Mouse (Mus musculus): Measurements from ENCODE around the gene Rexo1.

Gene Rexo1

DNA sequence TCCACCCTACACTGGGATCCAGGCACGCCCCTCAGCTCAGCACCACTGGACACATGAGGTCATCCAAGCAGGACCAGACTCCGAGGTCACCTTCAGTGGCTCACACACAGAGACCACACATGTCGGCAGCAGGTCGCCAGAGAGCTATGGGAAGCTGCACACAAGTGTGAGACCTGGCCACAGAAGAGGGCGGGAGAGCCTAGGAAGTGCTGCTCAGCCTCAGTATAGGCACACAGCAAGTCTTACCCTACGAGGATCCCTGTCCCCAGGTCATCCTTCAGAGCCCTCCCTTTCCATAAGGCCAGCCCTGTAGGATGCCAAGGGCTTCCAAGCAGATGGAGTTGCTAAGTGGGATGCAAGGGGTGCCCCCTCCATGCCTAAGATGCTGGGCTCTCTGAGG lies 7.4 kb downstream of the Rexo1 start:
- no peak for DNase-seq (ENCODE audit: low spot score)

DNA sequence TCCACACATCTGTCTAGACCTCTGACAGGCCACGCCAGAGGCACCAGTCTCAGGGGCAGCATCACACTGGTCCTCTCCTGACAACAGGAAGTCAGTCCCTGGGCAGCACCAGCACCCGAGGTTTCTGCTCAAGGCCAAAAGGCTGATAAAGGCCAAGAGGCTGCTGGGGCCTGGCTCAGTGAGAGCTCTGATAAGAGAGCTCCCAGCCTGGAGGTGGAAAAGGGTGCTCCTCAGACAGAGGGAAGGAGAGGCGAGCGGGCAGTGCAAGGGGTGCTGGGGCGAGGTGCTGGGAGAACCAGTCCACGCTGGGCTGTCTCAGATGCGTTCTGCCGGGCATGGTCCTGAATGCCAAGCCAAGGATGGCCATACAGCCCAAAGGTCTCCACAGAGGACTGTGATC lies 7.8 kb downstream of the Rexo1 start:
- no peak for DNase-seq (ENCODE audit: low spot score)

DNA sequence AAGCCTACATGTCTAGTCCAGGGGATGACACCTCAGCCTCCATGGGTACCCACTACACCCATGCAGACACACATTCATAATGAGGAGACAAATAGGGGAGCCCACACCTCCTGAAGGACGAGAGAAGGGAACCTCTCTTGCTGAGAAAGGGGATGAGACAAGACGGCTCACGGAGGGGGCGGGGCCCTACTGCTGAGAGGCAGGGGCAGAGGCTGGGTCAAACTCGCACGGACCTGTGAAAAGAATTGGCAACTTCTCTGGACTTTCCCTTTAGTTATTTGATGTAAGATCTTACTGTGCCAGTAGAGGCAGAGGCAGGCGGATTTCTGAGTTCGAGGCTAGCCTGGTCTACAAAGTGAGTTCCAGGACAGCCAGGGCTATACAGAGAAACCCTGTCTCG lies 9.0 kb downstream of the Rexo1 start:
- DNase-seq (ENCODE audit: low spot score): no peak

DNA sequence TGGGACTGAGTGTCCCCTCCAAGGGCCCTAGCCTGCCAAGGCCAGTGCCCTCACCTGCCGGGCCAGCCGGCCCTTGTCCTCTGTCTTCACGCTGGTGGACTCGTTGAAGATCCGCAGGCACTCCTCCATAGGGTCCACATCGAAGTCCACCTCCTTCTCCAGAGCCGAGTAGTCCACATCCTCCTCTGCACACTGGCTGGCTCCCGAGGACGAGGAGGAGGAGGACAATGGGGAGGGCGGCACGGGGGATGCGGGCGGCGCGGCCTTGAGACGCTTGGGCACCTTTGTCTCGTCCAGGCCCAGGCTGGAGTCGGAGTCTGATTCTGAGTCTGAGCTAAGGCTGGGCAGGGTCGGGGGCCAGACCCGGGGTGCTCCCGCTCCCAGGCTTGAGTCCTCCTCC lies 12.1 kb downstream of the Rexo1 start:
- DNase-seq (ENCODE audit: low spot score): no peak

DNA sequence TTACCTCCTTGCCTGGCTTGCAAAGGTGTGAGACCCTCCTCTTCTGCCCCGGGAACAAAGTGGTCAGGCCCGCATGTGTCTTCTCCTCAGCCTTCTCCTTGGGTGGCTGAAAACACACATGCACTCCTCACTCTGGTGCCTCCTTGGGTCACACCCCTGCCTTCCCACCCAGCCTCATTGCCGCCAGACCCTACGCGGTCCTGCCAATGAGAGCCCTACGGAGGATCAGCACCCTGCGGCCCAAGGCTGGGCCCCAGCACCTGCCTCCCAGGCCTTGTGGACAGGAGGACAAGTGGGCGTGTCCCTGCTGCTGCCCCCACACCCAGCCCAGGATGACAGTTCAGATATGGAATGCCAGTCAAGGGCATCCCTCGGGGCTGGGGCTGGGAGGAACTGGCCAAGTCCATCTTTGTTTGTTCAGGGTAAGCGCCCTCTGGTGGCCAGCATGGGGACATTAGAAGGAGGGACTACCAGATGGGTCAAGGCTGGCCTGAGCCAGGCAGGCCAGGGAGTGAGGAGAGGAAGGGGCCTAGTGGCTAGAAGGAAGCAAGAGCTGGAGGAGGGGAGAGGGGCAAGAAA lies 12.8 kb downstream of the Rexo1 start:
- no peak for DNase-seq (ENCODE audit: low spot score)

DNA sequence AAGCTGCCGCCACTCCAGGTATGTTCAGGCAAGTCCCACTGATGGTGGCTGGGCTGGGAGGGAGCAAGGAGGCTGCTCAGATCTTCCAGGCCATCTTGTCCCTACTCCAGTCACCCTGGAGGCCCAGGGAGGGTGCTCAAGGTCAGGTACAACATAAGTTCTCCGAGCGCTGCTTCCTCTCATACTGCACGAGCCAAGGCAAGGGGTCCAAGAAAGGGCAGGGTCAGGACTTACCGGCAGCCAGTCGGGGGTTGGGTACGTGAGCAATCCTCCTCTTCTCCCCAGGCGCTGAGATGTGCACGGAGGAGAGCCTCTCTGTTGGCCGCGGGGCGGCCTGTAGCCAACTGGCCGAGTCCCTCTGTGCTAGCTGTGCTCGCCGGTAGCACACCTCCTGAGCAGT lies 13.8 kb downstream of the Rexo1 start:
- no peak for DNase-seq (ENCODE audit: low spot score)

DNA sequence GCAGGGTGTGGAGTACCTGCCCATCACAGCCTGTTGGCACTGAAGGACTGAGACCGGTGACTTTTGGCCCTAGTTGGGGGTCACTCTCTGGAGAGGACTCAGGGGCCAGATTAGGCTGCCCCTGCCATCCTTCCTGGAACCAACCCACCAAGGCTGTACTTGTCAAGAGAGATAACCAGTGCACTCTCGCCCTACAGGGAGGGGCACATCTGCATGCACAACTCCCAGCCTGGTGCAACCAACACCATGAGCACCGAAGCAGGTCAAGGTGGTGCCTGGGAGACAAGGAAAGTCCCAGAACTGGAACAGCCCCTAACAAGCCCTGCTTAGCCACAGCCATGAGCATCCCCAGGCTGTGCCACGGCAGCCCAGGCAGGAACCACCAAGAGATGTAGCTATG lies 14.4 kb downstream of the Rexo1 start:
- DNase-seq (ENCODE audit: low spot score): no peak

DNA sequence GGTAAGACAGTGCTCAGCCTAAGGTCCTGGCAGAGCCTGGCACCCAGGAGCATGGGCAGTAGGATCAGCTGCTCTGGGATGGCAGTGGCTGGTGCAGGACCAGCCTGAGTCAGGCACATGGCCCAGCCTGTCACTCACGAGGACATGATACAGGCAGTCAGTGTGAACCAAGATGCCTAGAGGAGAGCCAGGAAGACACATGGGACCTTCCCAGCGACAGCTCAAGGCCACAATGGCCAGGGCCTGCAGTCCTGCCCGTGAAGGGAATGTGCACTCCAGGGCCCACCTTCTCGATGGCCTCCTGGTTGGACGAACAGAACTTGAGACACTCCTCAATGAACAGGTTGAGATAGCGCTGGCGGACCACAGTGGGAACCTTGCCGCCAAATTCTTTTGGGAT lies 15.8 kb downstream of the Rexo1 start:
- no peak for DNase-seq (ENCODE audit: low spot score)

DNA sequence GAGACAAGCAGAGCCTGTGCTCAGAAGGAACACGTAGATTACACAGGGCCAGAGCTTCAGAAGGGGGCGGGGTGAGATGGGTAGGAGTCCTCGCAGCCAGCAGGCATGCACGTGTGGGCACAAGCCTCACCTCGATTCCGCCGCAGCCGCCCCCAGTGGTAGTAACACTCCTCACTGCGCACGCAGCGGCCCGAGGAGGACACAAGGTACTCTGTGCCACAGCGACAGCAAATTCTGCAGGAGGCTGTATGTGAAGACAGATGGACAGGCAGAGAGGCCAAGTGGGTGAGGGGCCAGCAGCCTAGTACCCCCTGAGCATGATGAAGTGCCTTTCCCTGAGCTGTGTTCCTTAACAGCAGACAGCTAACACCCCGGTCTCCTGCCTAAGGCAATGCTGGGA lies 17.5 kb downstream of the Rexo1 start:
- no peak for DNase-seq (ENCODE audit: low spot score)

DNA sequence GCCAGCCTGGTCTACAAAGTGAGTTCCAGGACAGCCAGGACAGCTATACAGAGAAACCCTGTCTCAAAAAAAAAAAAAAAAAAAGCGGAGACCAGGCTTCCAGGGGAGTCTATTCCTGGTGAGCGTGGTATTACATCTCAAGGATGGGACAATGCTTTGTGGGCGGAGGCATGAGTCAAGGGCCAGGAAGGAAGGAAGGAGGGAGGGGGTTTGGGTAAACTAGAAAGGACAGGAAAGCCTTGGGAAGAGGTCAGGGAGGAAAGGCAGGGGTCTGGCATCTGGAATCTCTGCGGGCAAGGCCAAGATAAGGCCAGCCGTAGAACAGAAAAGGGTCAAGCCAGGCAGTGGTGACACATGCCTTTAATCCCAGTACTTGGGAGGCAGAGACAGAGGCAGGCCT lies 21.9 kb downstream of the Rexo1 start:
- DNase-seq (ENCODE audit: low spot score): no peak

DNA sequence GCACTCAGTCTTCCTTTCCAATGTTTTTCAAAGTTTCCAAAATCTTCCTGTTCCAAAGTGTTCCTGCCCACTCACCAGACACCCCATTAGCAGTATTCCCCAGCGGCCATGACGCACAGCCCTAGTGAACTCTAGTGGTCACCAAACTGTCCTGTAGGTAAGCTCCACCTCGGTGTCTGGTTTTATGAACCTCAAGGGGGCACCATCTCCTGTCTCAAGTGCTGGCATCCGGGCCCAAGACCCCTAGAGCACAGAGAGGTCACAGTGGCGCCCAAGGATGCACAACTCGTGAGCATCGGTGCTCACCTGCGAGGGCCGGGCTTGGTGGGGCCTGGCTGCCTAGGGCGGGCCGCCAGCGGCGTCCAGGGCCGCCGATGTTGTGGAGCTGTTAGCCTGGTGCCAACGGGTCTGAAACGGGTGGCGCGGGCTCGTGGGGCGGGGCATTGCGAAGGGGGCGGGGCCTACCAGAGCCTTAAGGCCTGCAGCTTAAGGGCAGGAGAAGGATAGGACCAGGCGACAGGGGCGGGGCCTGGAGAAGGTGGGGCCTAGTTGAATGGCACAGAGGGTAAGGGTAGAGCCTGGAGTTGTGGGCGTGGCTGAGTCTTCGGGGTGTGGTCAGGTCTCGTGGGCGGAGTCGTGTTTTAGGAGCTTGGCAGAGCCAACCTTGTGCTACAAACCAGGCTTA lies 22.5 kb downstream of the Rexo1 start, which contains the start of gene Atp8b3:
Gene Atp8b3 (minus strand): TSS at position 415 of the 685 bp plus-strand sequence.
- no peak for DNase-seq (ENCODE audit: low spot score)

DNA sequence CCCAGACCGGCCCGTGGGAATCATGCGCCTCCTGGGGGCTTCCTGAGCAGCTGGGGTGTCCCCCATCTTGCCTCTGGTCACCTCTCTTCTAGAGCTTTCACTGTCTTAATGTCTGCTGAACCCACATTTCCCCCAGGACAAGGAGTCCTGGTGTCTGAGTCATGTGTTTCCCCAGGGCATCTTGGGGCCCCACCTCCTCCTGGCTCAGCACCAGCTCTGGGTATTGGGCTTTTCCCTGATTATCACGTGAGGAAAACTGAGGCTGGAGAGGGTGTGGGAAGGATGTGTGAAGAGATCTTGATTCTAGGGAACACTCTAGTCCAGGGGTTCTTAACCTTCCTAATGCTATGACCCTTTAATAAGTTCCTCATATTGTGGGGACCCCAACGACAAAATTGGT lies 23.2 kb downstream of the Rexo1 start:
- no peak for DNase-seq (ENCODE audit: low spot score)

DNA sequence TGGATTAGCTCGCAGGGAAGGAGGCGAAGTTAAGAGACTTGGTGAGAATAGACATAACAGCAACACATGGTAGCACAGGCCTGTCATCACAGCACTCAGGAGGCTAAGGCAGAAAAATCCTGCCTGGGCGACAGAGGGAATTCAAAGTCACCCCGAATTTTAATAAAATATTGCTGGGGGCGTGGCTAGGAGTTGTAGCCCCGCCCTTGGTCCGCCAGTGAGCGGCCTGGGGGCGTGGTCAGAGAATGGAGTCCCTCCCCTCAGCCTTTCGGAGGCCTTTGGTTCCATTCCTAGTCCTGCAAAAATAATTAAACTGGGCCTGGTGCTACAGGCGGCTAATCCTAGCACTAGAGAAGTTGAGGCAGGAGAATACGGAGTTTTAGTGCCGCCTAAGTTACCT lies 25.6 kb downstream of the Rexo1 start:
- no peak for DNase-seq (ENCODE audit: low spot score)

DNA sequence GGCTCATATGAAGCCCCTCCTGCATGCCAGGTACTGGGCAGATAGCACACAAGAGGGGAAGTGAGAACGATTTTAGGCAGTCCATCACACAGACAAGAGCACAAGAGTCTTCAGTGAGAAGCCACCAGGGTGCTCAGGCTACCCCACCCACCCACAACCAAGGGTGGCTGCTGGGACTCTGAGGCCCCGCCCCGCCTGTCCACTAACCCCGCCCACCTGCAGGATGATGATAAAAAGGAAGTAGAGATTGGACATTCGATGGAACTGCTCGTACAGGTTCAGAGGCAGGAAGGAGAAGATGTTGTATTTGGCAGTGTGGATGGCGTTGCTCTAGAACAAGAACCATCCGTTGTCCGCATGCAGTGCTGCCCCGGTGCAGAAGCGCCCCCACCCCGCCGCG lies 26.3 kb downstream of the Rexo1 start:
- DNase-seq (ENCODE audit: low spot score): no peak

DNA sequence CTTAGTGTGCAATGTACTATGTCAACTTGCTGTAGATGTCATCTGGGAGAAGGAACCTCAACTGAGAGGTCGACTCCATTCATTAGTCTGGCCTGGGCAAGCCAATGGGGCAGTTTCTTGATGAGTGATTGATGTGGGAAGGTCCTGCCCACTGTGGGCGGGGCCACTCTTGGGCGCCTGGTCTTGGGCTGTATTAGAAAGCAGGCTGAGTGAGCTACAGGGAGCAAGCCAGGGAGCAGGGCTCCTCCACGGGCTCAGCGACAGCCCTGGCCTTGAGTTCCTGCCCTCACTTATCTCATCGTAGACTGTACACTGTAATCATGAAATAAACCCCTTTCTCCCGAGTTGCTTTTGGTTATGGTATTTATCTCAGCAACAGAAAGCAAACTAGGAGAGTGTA lies 27.7 kb downstream of the Rexo1 start:
- DNase-seq (ENCODE audit: low spot score): no peak

DNA sequence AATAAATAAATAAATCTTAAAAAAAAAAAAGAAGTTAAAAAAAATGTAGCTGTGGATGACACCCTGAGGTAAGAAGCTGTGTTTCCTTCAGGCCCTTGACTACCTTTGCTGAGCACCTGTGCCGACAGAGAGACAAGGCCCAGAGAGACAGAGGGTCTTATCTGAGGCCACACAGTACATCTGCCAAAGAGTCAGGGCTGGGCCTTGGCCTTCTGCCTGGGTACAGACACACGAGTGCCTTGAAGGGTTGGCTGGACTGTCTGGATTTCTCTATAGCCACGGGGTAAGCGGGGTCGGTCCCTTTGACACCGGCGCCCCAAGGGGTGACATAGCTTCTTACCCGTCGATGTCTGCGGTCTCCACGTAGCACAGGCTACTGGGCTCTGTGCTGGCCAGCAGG lies 28.6 kb downstream of the Rexo1 start:
- DNase-seq (ENCODE audit: low spot score): no peak

DNA sequence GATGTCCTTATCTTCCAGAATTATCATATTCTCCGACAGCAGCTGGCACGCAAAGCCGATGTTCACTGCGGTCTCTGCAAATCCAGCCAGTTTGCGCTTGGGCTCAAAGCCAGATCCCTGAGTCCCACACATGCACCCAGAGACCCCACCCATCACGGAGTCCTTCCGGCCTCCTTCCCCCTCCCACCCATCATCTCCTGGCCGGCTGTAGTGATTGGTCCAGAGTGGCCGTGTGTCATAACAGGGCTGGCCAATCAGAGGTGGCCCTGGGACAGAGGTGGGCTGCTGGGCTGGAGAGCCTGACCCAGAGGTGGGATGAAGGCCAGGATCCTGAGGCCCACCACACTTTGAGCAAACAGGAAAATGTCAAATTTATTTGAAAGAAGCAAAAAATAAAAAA lies 35.2 kb downstream of the Rexo1 start:
- no peak for DNase-seq (ENCODE audit: low spot score)

DNA sequence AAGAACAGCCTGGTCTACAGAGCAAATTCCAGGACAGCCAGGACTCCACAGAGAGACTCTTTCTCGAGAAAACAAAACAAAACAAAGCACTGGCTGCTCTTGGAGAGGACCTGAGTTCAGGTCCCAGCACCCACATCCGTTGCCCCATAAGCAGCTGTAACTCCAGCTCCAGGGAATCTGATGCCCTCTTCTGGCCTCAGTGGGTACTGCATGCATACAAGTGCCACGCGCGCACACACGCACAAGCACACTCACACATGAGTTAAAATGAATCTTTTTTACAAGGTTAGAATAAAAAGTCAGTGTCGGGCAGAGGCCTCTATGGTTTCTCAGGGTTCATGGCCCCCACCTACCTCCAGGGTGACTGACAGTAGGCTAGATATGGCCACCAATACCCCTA lies 38.1 kb downstream of the Rexo1 start:
- DNase-seq (ENCODE audit: low spot score): no peak

DNA sequence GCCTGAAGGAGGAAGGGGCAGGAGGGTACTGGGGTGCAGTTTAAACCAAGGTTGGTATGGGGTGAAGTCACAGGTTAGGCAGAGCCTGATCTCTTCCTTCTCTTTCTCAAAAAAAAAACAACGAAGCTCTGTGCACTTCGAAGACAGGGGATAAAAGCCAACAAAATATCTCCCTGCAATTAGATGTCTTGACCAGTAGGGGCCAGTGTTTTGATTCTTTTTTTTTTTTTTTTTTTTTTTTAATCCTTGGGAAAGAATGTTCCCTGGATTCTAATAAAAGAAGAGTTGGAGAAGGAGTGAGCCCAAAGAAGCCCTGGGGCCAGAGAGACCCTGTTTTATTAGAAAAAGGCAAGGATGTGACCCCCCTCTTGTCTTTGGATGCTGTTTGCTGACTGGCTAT lies 42.1 kb downstream of the Rexo1 start:
- no peak for DNase-seq (ENCODE audit: low spot score)

DNA sequence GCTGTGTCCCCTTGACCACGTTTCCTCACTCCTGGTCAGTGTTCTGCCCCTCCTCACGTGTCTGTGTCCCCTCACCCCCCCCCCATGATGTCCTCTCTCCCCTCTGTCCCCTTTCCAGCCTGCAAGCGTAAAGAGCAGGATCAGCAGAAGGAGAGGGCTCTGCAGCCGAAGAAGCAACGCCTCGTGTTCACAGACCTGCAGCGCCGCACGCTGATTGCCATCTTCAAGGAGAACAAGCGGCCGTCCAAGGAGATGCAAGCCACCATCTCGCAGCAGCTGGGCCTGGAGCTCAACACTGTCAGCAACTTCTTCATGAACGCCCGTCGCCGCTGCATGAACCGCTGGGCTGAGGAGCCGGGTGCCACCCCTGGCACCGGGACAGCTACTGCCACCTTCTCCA lies 47.6 kb downstream of the Rexo1 start:
- no peak for DNase-seq (ENCODE audit: low spot score)

DNA sequence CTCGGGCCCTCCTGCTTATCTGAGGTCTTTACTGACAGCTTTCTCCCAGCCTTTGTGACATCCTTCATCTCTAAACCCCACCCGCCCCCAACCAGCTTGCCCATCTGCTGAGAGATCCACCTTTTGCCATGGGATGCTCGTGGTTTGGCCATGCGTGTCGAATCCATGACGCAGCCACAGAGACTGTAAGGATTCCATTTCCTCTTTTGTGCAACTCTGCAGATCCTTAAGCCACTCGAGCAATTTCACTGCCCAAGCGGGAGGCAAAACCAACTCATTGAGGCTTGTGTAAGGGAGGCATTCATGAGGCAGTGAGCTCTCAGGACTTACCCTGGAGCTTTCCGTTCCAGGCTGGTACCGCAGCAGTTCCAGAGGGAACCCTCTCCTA lies 51.1 kb downstream of the Rexo1 start:
- no peak for DNase-seq (ENCODE audit: low spot score)

DNA sequence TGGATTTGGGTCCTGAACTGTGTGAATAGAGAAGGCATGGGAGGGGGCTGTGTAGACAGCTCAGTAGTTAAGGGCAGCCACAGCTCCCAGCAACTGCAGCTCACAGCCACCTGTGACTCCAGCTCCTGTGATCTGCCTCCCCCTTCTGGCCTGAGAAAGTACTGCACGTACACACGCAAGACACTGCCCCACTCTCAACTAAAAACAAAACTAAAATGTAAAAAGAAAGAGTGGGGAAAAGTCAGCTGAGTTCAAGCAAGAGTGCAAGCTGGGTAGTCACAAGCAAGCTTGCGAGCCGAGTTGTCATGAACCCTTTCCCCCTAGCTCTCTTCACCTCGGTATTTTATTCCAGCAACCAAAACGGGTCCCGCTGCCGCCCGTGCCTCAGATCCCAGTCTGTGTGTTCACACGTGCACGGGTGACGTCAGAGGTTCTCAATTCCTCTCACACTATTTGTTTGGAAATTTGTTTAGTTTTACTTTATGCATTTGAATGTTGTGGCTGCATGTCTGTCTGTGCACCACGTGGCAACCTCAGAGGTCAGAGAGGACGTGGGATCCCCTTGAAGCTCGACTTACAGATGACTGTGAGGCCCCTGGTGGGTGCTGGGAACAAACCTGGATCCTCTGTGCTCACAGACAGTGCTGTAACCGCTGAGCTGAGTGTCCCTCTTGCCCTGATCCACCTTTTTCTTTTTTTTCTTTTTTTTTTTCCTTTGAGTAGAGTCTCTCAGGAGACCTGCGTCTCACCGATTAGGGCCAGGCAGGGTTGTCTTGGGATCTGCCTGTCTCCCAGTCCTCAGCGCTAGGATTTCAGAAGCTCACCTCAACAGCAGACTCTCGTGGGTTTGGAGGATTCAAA lies 51.7 kb downstream of the Rexo1 start:
- DNase-seq (ENCODE audit: low spot score): peak; percentile 68

DNA sequence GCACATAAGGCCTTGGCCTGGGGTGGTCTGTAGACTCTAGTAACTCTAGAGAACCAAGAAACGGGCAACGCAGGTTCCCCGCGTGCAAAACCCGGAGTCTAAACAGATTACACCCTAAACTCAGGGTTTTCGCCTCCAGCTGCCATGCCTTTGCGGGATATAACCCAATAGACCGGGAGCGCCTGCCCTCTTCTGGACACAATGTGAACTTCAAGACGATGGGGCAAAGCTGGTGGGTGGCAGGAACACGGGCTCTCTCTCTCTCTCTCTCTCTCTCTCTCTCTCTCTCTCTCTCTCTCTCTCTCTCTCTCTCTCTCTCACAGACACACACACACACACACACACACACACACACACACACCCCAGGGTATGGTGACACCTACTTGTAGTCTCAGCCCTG lies 55.1 kb downstream of the Rexo1 start:
- peak; percentile 13 for DNase-seq (ENCODE audit: low spot score)

Data from layer of hippocampus, adult 9-10 months (tissue).